Mouse (Mus musculus): ENCODE data around the gene Dkk1. TPM values are rescaled to one million over a fixed set of nuclear protein-coding genes. Genes with fewer than 3 reads are reported as not detected.

The Dkk1 gene
- polyA plus RNA-seq, 1 experiment, result 2.2 TPM

GRCm38 (mm10) chr19:30516771-30517170 is 32.7 kb downstream of the Dkk1 start:
- DNase-seq (ENCODE audit: low read depth), result no peak
- TF ChIP-seq POLR2A (IDR thresholded peaks at IDR 0.05; ENCODE audit: borderline replicate concordance, extremely low read depth, insufficient read depth, insufficient read length, poor library complexity, severe bottlenecking), result no peak
- no peak for TF ChIP-seq CTCF (IDR thresholded peaks at IDR 0.05; ENCODE audit: borderline replicate concordance, extremely low read depth, insufficient read depth, insufficient read length)

DNA sequence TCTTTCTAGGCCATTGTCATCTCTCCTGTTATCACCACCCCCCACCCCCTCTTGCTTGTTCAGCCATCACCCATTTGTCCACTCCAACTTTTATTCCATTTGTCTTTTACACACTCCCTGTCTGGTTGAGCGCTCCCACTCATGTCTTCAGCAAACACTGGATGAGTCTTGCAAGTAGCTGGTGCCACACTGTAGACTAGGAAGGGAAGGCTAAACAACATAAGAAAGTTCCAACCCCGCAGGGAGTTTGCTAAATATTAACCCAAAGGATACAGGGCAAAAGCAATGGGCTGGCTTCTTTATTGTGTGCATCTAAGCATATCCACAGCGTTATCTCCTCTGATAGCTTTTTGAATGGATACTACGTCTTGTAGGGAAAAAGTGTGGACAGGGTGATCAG is 39.0 kb downstream of the Dkk1 start:
- TF ChIP-seq CTCF (IDR thresholded peaks at IDR 0.05; ENCODE audit: borderline replicate concordance, extremely low read depth, insufficient read depth, insufficient read length), result no peak
- no peak for TF ChIP-seq POLR2A (IDR thresholded peaks at IDR 0.05; ENCODE audit: borderline replicate concordance, extremely low read depth, insufficient read depth, insufficient read length, poor library complexity, severe bottlenecking)

DNA sequence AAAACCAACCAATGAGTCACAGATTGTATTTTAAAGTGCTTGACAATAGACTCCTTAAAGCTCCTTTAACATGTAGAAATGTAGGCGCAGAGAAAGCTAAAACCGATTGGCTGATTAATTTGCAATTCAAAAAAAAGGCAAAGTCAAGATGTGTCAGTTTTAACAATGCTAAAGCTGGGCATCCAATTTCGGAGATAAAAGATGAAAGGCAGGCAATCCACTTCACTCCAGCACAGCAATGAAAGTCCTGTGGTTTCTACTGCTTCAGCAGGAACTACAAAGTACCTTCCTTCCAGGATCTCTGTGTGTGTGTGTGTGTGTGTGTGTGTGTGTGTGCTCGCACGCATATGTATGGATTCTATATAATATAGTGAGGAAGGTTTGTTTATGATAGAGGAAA is 44.0 kb downstream of the Dkk1 start:
- TF ChIP-seq CTCF (IDR thresholded peaks at IDR 0.05; ENCODE audit: borderline replicate concordance, extremely low read depth, insufficient read depth, insufficient read length), result no peak
- no peak for TF ChIP-seq POLR2A (IDR thresholded peaks at IDR 0.05; ENCODE audit: borderline replicate concordance, extremely low read depth, insufficient read depth, insufficient read length, poor library complexity, severe bottlenecking)

More for the DNA sequence above, 39.0 kb downstream of the Dkk1 start:
- DNase-seq (ENCODE audit: low read depth), result no peak

More for the DNA sequence above, 44.0 kb downstream of the Dkk1 start:
- peak; percentile 31 for DNase-seq (ENCODE audit: low read depth)

Measured in brain, embryonic 14.5 days (tissue).